Mouse (Mus musculus): ENCODE data around the gene Eci1. TPM values are rescaled to one million over a fixed set of nuclear protein-coding genes. Genes with fewer than 3 reads are reported as not detected.

The Eci1 gene
- polyA plus RNA-seq, 1 experiment: 52.6 TPM

GRCm38 (mm10) chr17:24483495-24483894, 57.1 kb downstream of the Eci1 start:
- TF ChIP-seq TCF3 (IDR thresholded peaks at IDR 0.05; ENCODE audit: insufficient read length, low read depth): no peak
- no peak for TF ChIP-seq USF1 (IDR thresholded peaks at IDR 0.05; ENCODE audit: low read depth)
- no peak for TF ChIP-seq E2F4 (IDR thresholded peaks at IDR 0.05; ENCODE audit: insufficient read depth)
- TF ChIP-seq REST (IDR thresholded peaks at IDR 0.05; ENCODE audit: insufficient read depth, insufficient read length): no peak
- TF ChIP-seq MAX (IDR thresholded peaks at IDR 0.05; ENCODE audit: low read depth): no peak
- no peak for TF ChIP-seq POLR2A (IDR thresholded peaks at IDR 0.05; ENCODE audit: insufficient read length, low read depth)
- no peak for TF ChIP-seq POLR2AphosphoS2 (IDR thresholded peaks at IDR 0.05; ENCODE audit: insufficient read length, low read depth)
- TF ChIP-seq MYOD1 (IDR thresholded peaks at IDR 0.05; ENCODE audit: control insufficient read depth in 1 of 3, insufficient read length in 2 of 3, low read depth in 2 of 3): no peak
- no peak for TF ChIP-seq MYOG (IDR thresholded peaks at IDR 0.05; ENCODE audit: control insufficient read depth in 1 of 3, insufficient read depth in 1 of 3, insufficient read length in 2 of 3, low read depth in 2 of 3)
- no peak for TF ChIP-seq CEBPB (IDR thresholded peaks at IDR 0.05; ENCODE audit: insufficient read depth, poor library complexity, severe bottlenecking)
- Histone ChIP-seq H3K27me3 (ENCODE audit: control insufficient read depth, insufficient read depth, insufficient read length) (peaks cover 13% of the 10 kb centered on the region), H3K4me2 (ENCODE audit: low read depth) (no peak overlapping the region), H3K79me2 (ENCODE audit: control insufficient read depth, insufficient read depth) (no peaks in the 10 kb centered on the region), H3K36me3 (ENCODE audit: control insufficient read depth, insufficient read depth) (no peaks in the 10 kb centered on the region), H3ac (ENCODE audit: control insufficient read depth, insufficient read length) (no peak overlapping the region), H3K4me3 (no peak overlapping the region)

GRCm38 (mm10) chr17:24485090-24485860, 58.8 kb downstream of the Eci1 start:
- Histone ChIP-seq H3K27me3 (ENCODE audit: control insufficient read depth, insufficient read depth, insufficient read length) (peaks cover 28% of the 10 kb centered on the region), H3K79me2 (ENCODE audit: control insufficient read depth, insufficient read depth) (no peaks in the 10 kb centered on the region), H3ac (ENCODE audit: control insufficient read depth, insufficient read length) (no peak overlapping the region), H3K4me2 (ENCODE audit: low read depth) (no peak overlapping the region), H3K36me3 (ENCODE audit: control insufficient read depth, insufficient read depth) (no peaks in the 10 kb centered on the region), H3K4me3 (no peak overlapping the region)
- no peak for TF ChIP-seq POLR2A (IDR thresholded peaks at IDR 0.05; ENCODE audit: insufficient read length, low read depth)
- no peak for TF ChIP-seq TCF3 (IDR thresholded peaks at IDR 0.05; ENCODE audit: insufficient read length, low read depth)
- no peak for TF ChIP-seq E2F4 (IDR thresholded peaks at IDR 0.05; ENCODE audit: insufficient read depth)
- TF ChIP-seq REST (IDR thresholded peaks at IDR 0.05; ENCODE audit: insufficient read depth, insufficient read length): no peak
- TF ChIP-seq POLR2AphosphoS2 (IDR thresholded peaks at IDR 0.05; ENCODE audit: insufficient read length, low read depth): no peak
- no peak for TF ChIP-seq MYOD1 (IDR thresholded peaks at IDR 0.05; ENCODE audit: control insufficient read depth in 1 of 3, insufficient read length in 2 of 3, low read depth in 2 of 3)
- no peak for TF ChIP-seq TCF12 (IDR thresholded peaks at IDR 0.05; ENCODE audit: insufficient read depth, poor library complexity, severe bottlenecking)
- TF ChIP-seq USF1 (IDR thresholded peaks at IDR 0.05; ENCODE audit: low read depth): no peak
- TF ChIP-seq MYOG (IDR thresholded peaks at IDR 0.05; ENCODE audit: control insufficient read depth in 1 of 3, insufficient read depth in 1 of 3, insufficient read length in 2 of 3, low read depth in 2 of 3): no peak

- TF ChIP-seq MAX (IDR thresholded peaks at IDR 0.05; ENCODE audit: low read depth) (no peak), TCF3 (IDR thresholded peaks at IDR 0.05; ENCODE audit: insufficient read length, low read depth) (no peak), TCF12 (IDR thresholded peaks at IDR 0.05; ENCODE audit: insufficient read depth, poor library complexity, severe bottlenecking) (no peak), MYOD1 (IDR thresholded peaks at IDR 0.05; ENCODE audit: control insufficient read depth in 1 of 3, insufficient read length in 2 of 3, low read depth in 2 of 3) (no peak), E2F4 (IDR thresholded peaks at IDR 0.05; ENCODE audit: insufficient read depth) (no peak), USF1 (IDR thresholded peaks at IDR 0.05; ENCODE audit: low read depth) (no peak)
- Histone ChIP-seq H3K4me3 (no peak within 1 kb of the TSS), H3K4me2 (ENCODE audit: low read depth) (peak within 1 kb of the TSS; percentile 55), H3K79me2 (ENCODE audit: control insufficient read depth, insufficient read depth) (no peaks in the 10 kb centered on the region), H3ac (ENCODE audit: control insufficient read depth, insufficient read length) (no peak within 1 kb of the TSS), H3K27me3 (ENCODE audit: control insufficient read depth, insufficient read depth, insufficient read length) (peaks cover 28% of the 10 kb centered on the region), H3K36me3 (ENCODE audit: control insufficient read depth, insufficient read depth) (no peaks in the 10 kb centered on the region)
Measured at GRCm38 (mm10) chr17:24488186-24488661, 61.8 kb downstream of the Eci1 start, which contains the start of gene Caskin1. Caskin1 (plus strand) TSS chr17:24488601.

GRCm38 (mm10) chr17:24488662-24489264, 62.3 kb downstream of the Eci1 start:
- TF ChIP-seq E2F4 (IDR thresholded peaks at IDR 0.05; ENCODE audit: insufficient read depth) (no peak), MAX (IDR thresholded peaks at IDR 0.05; ENCODE audit: low read depth) (no peak), TCF12 (IDR thresholded peaks at IDR 0.05; ENCODE audit: insufficient read depth, poor library complexity, severe bottlenecking) (no peak), REST (IDR thresholded peaks at IDR 0.05; ENCODE audit: insufficient read depth, insufficient read length) (no peak), SRF (IDR thresholded peaks at IDR 0.05; ENCODE audit: control insufficient read depth, insufficient read length, low read depth) (no peak), USF1 (IDR thresholded peaks at IDR 0.05; ENCODE audit: low read depth) (no peak), MYOD1 (IDR thresholded peaks at IDR 0.05; ENCODE audit: control insufficient read depth in 1 of 3, insufficient read length in 2 of 3, low read depth in 2 of 3) (no peak), TCF3 (IDR thresholded peaks at IDR 0.05; ENCODE audit: insufficient read length, low read depth) (no peak), CEBPB (IDR thresholded peaks at IDR 0.05; ENCODE audit: insufficient read depth, poor library complexity, severe bottlenecking) (no peak), MYOG (IDR thresholded peaks at IDR 0.05; ENCODE audit: control insufficient read depth in 1 of 3, insufficient read depth in 1 of 3, insufficient read length in 2 of 3, low read depth in 2 of 3) (no peak), POLR2A (IDR thresholded peaks at IDR 0.05; ENCODE audit: insufficient read length, low read depth) (no peak)
- H3K27me3 ChIP-seq (ENCODE audit: control insufficient read depth, insufficient read depth, insufficient read length): peaks cover 28% of the 10 kb centered on the region
- H3K4me2 ChIP-seq (ENCODE audit: low read depth): peak overlapping the region; percentile 55
- no peak overlapping the region for H3ac ChIP-seq (ENCODE audit: control insufficient read depth, insufficient read length)
- no peaks in the 10 kb centered on the region for H3K79me2 ChIP-seq (ENCODE audit: control insufficient read depth, insufficient read depth)
- H3K4me3 ChIP-seq: no peak overlapping the region
- H3K36me3 ChIP-seq (ENCODE audit: control insufficient read depth, insufficient read depth): no peaks in the 10 kb centered on the region

Other genes starting within 250 kb of the Eci1 start
- 4.3 TPM for gene Tbc1d24, start 221.1 kb upstream of the Eci1 start, polyA plus RNA-seq (2012; fragmentation: generic; extraction: Trizol)
- 0.13 TPM for gene Ntn3, start 217.1 kb upstream of the Eci1 start, polyA plus RNA-seq (2012; fragmentation: generic; extraction: Trizol)
- 3.7 TPM for gene Tedc2, start 205.8 kb upstream of the Eci1 start, polyA plus RNA-seq (2012; fragmentation: generic; extraction: Trizol)
- gene Ccnf, start 175.2 kb upstream of the Eci1 start, polyA plus RNA-seq (2012; fragmentation: generic; extraction: Trizol): 13.3 TPM
- not detected for gene Abca17, start 75.6 kb upstream of the Eci1 start, polyA plus RNA-seq (2012; fragmentation: generic; extraction: Trizol)
- 1.4 TPM for gene Abca3, start 74.7 kb upstream of the Eci1 start, polyA plus RNA-seq (2012; fragmentation: generic; extraction: Trizol)
- gene Rnps1, start 12.1 kb upstream of the Eci1 start, polyA plus RNA-seq (2012; fragmentation: generic; extraction: Trizol): 53.7 TPM
- gene Dnase1l2, start 16.5 kb downstream of the Eci1 start, polyA plus RNA-seq (2012; fragmentation: generic; extraction: Trizol): 1.0 TPM
- 18.7 TPM for gene E4f1, start 43.7 kb downstream of the Eci1 start, polyA plus RNA-seq (2012; fragmentation: generic; extraction: Trizol)
- 53.7 TPM for gene Pgp, start 43.8 kb downstream of the Eci1 start, polyA plus RNA-seq (2012; fragmentation: generic; extraction: Trizol)
- gene Bricd5, start 47.2 kb downstream of the Eci1 start, polyA plus RNA-seq (2012; fragmentation: generic; extraction: Trizol): 0.53 TPM
- gene Mlst8, start 52.4 kb downstream of the Eci1 start, polyA plus RNA-seq (2012; fragmentation: generic; extraction: Trizol): 16.5 TPM
- 0.16 TPM for gene Caskin1, start 62.0 kb downstream of the Eci1 start, polyA plus RNA-seq (2012; fragmentation: generic; extraction: Trizol)
- 112 TPM for gene Traf7, start 101.3 kb downstream of the Eci1 start, polyA plus RNA-seq (2012; fragmentation: generic; extraction: Trizol)
- gene Rab26, start 107.6 kb downstream of the Eci1 start, polyA plus RNA-seq (2012; fragmentation: generic; extraction: Trizol): 0.35 TPM
- gene Pkd1, start 123.2 kb downstream of the Eci1 start, polyA plus RNA-seq (2012; fragmentation: generic; extraction: Trizol): 47.2 TPM
- gene Tsc2, start 206.0 kb downstream of the Eci1 start, polyA plus RNA-seq (2012; fragmentation: generic; extraction: Trizol): 49.5 TPM
- gene Nthl1, start 206.0 kb downstream of the Eci1 start, polyA plus RNA-seq (2012; fragmentation: generic; extraction: Trizol): 20.2 TPM
- gene Slc9a3r2, start 223.7 kb downstream of the Eci1 start, polyA plus RNA-seq (2012; fragmentation: generic; extraction: Trizol): 19.1 TPM
- not detected for gene Npw, start 231.8 kb downstream of the Eci1 start, polyA plus RNA-seq (2012; fragmentation: generic; extraction: Trizol)
- gene Zfp598, start 243.0 kb downstream of the Eci1 start, polyA plus RNA-seq (2012; fragmentation: generic; extraction: Trizol): 49.7 TPM